Mouse (Mus musculus) CH12.LX (cell line): ENCODE measurements around the gene Dzip1l. TPM values are rescaled to one million over a fixed set of nuclear protein-coding genes. Genes with fewer than 3 reads are reported as not detected.

Source experiments
- DNase-seq: peaks from one replicate; pipeline ENCODE4 v3.0.0-alpha.2; 2013; ENCODE audit errors: extremely low read depth
- H3K27ac ChIP-seq: 2 replicates; pipeline ENCODE4 v1.5.1; 2012; ENCODE audit warnings: low read depth, mild to moderate bottlenecking, control low read depth, moderate library complexity; ENCODE audit not compliant: insufficient read depth
- H3K27me3 ChIP-seq: replicated peaks from 2 replicates; pipeline ENCODE3; 2012; ENCODE audit warnings: inconsistent platforms
- H3K36me3 ChIP-seq, 2 experiments: replicated peaks in 1 of 2; 2 replicates each; pipeline versions ENCODE3 to v1.6.1; 2012; ENCODE audit warnings: inconsistent platforms in 1 of 2, low read length in 1 of 2, mild to moderate bottlenecking in 1 of 2, mixed read lengths in 1 of 2, moderate library complexity in 1 of 2; ENCODE audit not compliant: control insufficient read depth in 1 of 2, insufficient read depth in 1 of 2
- H3K4me1 ChIP-seq, 2 experiments: 2 replicates each; pipeline ENCODE4 v1.6.1; 2012; ENCODE audit warnings: inconsistent platforms in 1 of 2, moderate library complexity in 1 of 2; ENCODE audit not compliant: insufficient read depth in 2 of 2, control insufficient read depth in 1 of 2
- H3K4me2 ChIP-seq: 2 replicates; pipeline ENCODE4 v1.6.1; 2012; ENCODE audit warnings: low read depth, mild to moderate bottlenecking, control low read depth; ENCODE audit not compliant: poor library complexity, insufficient read depth, severe bottlenecking
- H3K4me3 ChIP-seq, 3 experiments: fragments of 150-350 bp in 1 of 3; sonication (generic) in 1 of 3; replicated peaks in 1 of 3; 2 replicates each; pipeline versions ENCODE3 to v1.5.1; 2011 to 2012; ENCODE audit warnings: low read depth in 2 of 3, low read length in 2 of 3, mild to moderate bottlenecking in 2 of 3, moderate library complexity in 2 of 3, control low read depth in 1 of 3, improper control_type of control experiment in 1 of 3, inconsistent platforms in 1 of 3, mixed read lengths in 1 of 3; ENCODE audit not compliant: poor library complexity in 1 of 3
- H3K79me2 ChIP-seq: replicated peaks from 2 replicates; pipeline ENCODE4 v1.6.1; 2012; ENCODE audit warnings: mild to moderate bottlenecking, moderate library complexity; ENCODE audit not compliant: control insufficient read depth, poor library complexity, insufficient read depth, severe bottlenecking; ENCODE audit errors: extremely low read depth
- H3K9ac ChIP-seq: 2 replicates; pipeline ENCODE4 v1.6.1; 2012; ENCODE audit warnings: low read depth, mild to moderate bottlenecking, control low read depth, moderate library complexity; ENCODE audit not compliant: insufficient read depth
- H3K9me3 ChIP-seq: replicated peaks from 2 replicates; pipeline ENCODE3; 2012; ENCODE audit warnings: low read length, inconsistent platforms, mixed read lengths
- CHD2 ChIP-seq: IDR thresholded peaks from 2 replicates; pipeline ENCODE4 v1.6.1; 2011; ENCODE audit warnings: low read length, improper control_type of control experiment
- CTCF ChIP-seq, 2 experiments: IDR thresholded peaks in 1 of 2; conservative IDR thresholded peaks in 1 of 2; 2 replicates each; pipeline ENCODE4 v1.5.1; 2011 to 2012; ENCODE audit warnings: low read depth in 2 of 2, low read length in 2 of 2, improper control_type of control experiment in 1 of 2, inconsistent platforms in 1 of 2, mild to moderate bottlenecking in 1 of 2, moderate library complexity in 1 of 2
- ELF1 ChIP-seq: IDR thresholded peaks from 2 replicates; pipeline ENCODE4 v1.6.1; 2014; ENCODE audit warnings: low read depth, mild to moderate bottlenecking, inconsistent platforms, low read length, improper control_type of control experiment
- ETS1 ChIP-seq: conservative IDR thresholded peaks from 2 replicates; pipeline ENCODE4 v1.6.1; 2012; ENCODE audit warnings: low read depth, mild to moderate bottlenecking, inconsistent platforms, low read length, improper control_type of control experiment, moderate library complexity
- HCFC1 ChIP-seq: IDR thresholded peaks from 2 replicates; pipeline ENCODE4 v1.6.1; 2012; ENCODE audit warnings: low read depth, mild to moderate bottlenecking, inconsistent platforms, low read length, improper control_type of control experiment
- KAT2A ChIP-seq: IDR thresholded peaks from 2 replicates; pipeline ENCODE4 v1.6.1; 2012; ENCODE audit warnings: low read length, improper control_type of control experiment, inconsistent platforms; ENCODE audit not compliant: insufficient replicate concordance
- MAFK ChIP-seq: IDR thresholded peaks from 2 replicates; pipeline ENCODE4 v1.6.1; 2011; ENCODE audit warnings: low read length, improper control_type of control experiment; ENCODE audit not compliant: insufficient replicate concordance
- MAX ChIP-seq: IDR thresholded peaks from 2 replicates; pipeline ENCODE4 v1.6.1; 2011; ENCODE audit warnings: low read length, improper control_type of control experiment
- MEF2A ChIP-seq: IDR thresholded peaks from 2 replicates; pipeline ENCODE4 v1.6.1; 2014; ENCODE audit warnings: low read depth, mild to moderate bottlenecking, inconsistent platforms, low read length, improper control_type of control experiment, borderline replicate concordance
- MXI1 ChIP-seq: IDR thresholded peaks from 2 replicates; pipeline ENCODE4 v1.6.1; 2011; ENCODE audit warnings: mild to moderate bottlenecking, low read depth, low read length, improper control_type of control experiment
- NRF1 ChIP-seq: IDR thresholded peaks from 2 replicates; pipeline ENCODE4 v1.6.1; 2014; ENCODE audit warnings: low read depth, mild to moderate bottlenecking, inconsistent platforms, low read length, improper control_type of control experiment, moderate library complexity
- POLR2A ChIP-seq: IDR thresholded peaks from 2 replicates; pipeline ENCODE4 v1.6.1; 2011; ENCODE audit warnings: low read depth, mild to moderate bottlenecking, improper control_type of control experiment, low read length
- POLR2AphosphoS2 ChIP-seq: IDR thresholded peaks from 2 replicates; pipeline ENCODE4 v1.6.1; 2011; ENCODE audit warnings: low read depth, low read length, improper control_type of control experiment
- RAD21 ChIP-seq: IDR thresholded peaks from 2 replicates; pipeline ENCODE4 v1.6.1; 2011; ENCODE audit warnings: low read depth, mild to moderate bottlenecking, low read length, improper control_type of control experiment, moderate library complexity
- SIN3A ChIP-seq: IDR thresholded peaks from 2 replicates; pipeline ENCODE4 v1.6.1; 2012; ENCODE audit warnings: low read length, improper control_type of control experiment, inconsistent platforms
- SMC3 ChIP-seq: IDR thresholded peaks from 2 replicates; pipeline ENCODE4 v1.6.1; 2011; ENCODE audit warnings: low read depth, low read length, improper control_type of control experiment
- TCF12 ChIP-seq: IDR thresholded peaks from 2 replicates; pipeline ENCODE4 v1.6.1; 2014; ENCODE audit warnings: low read depth, mild to moderate bottlenecking, inconsistent platforms, low read length, improper control_type of control experiment
- USF2 ChIP-seq: conservative IDR thresholded peaks from 2 replicates; pipeline ENCODE4 v1.6.1; 2011; ENCODE audit warnings: low read depth, low read length, improper control_type of control experiment
- ZMIZ1 ChIP-seq: IDR thresholded peaks from 2 replicates; pipeline ENCODE4 v1.6.1; 2012; ENCODE audit warnings: low read depth, mild to moderate bottlenecking, inconsistent platforms, low read length, improper control_type of control experiment
- ZNF384 ChIP-seq: IDR thresholded peaks from 2 replicates; pipeline ENCODE4 v1.6.1; 2012; ENCODE audit warnings: low read depth, low read length, improper control_type of control experiment, inconsistent platforms
- dilution Hi-C: fragments of 300-500 bp; cut with MboI; formaldehyde crosslinking; loops from 2 replicates; pipeline ENCODE4 v1.14.3; 2020; ENCODE audit warnings: low sequenced_read_pairs; ENCODE audit not compliant: extremely low pct_unique_long_range_greater_than_20kb, extremely low pct_ligation_motif_present
- in situ Hi-C: fragments of 300-500 bp; cut with MboI; formaldehyde crosslinking; loops from 3 replicates; pipeline ENCODE4 v1.14.3; 2019; ENCODE audit warnings: low sequenced_read_pairs, low pct_ligation_motif_present, low pct_unique_long_range_greater_than_20kb, mixed read lengths
- polyA plus RNA-seq: library from polyadenylated mRNA; unstranded; fragments of >175 nt; gene quantifications from 2 replicates; pipeline ENCODE4 v1.2.1, GENCODE M21; 2012; ENCODE audit warnings: low read depth; ENCODE audit not compliant: insufficient read length
- total RNA-seq, 2 experiments: library from RNA; depleted of rRNA; stranded (reverse); fragments of 300-350 nt in 1 of 2; fragments of >200 nt in 1 of 2; gene quantifications; 2 replicates each; pipeline ENCODE4 v1.2.3; 2012 to 2014

Dzip1l gene
- total and polyA plus RNA-seq, 3 experiments, result not detected

DNA sequence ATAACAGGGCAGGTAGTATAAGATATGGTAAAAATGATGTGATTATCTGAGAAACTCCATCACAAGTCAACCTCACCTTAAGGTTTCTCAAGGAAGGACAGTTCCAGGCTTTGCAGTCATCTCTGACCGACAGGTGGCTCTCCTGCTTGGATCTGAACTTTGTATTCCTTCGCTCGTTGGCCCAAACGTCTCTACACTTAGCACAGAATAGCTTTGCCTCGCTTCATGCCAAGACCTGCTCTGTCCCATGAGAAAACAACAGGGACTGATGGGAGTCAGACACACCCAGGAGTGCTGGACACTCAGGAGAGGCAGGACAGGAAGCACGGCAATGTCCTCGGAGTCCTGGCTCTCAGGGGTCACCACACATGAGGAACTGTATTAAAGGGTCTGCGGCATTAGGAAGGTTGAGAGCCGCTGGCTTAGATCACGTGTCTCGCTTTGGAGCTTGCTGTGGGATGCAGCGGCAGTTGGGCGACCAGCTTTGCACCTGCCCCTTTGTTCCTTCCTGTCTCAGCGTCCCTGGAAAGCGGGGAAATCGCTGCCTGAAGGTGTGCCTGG is 32.4 kb downstream of the Dzip1l start:
- dilution Hi-C loops, result no loop called here

DNA sequence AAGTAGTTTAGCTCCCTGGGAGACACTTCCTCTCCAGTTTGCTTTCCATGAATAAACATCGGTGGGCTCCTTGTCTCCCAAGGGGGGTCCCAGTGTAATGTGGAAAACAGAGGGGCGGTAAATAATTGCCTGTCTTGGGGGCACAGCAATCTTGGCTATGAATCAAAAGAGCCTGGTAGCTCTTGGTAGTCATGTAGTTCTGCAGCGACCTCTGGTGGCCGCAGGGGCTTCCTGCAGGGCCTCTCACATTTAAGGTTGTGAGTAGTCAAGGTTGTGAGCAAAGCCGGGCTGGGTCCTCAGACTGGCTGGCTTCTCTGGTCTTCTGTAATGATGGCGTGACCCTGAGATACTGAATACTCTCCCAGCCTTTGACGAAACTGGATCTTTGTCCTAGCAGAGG is 33.1 kb downstream of the Dzip1l start:
- H3K9me3 ChIP-seq, result no peaks in the 10 kb centered on the region
- dilution Hi-C loops (no loop called here), in situ Hi-C loops (loop anchor here (10.0 kb wide), 1 partner anchor 208 kb away; the partner anchor contains the start of gene Nme9)
- H3K79me2 ChIP-seq, result no peaks in the 10 kb centered on the region
- no peaks in the 10 kb centered on the region for H3K36me3 ChIP-seq
- no peak overlapping the region for H3K4me3 ChIP-seq
- peak; percentile 70 for DNase-seq
- no peak overlapping the region for H3K27ac ChIP-seq
- H3K4me2 ChIP-seq, result no peak overlapping the region
- TF ChIP-seq USF2, result no peak
- TF ChIP-seq CTCF (conservative IDR thresholded peaks at IDR 0.05 in 1 of 2, IDR thresholded peaks at IDR 0.05 in 1 of 2; ENCODE audit: low read depth in 2 of 2, low read length in 2 of 2), result peak; percentile 71 to 77
- peak; percentile 46 for TF ChIP-seq SMC3
- TF ChIP-seq RAD21, result peak; percentile 66
- TF ChIP-seq ELF1, result no peak
- TF ChIP-seq CHD2, result no peak
- TF ChIP-seq, all 38 proteins: peak for 3
- Histone ChIP-seq H3K27me3 (peaks cover 23% of the 10 kb centered on the region), H3K4me1 (peaks cover 0 to 5% of the 10 kb centered on the region in 2 experiments; a peak in 1 of 4 replicates), H3K9ac (no peak overlapping the region)

More for the DNA sequence above, 32.4 kb downstream of the Dzip1l start:
- H3K4me1 ChIP-seq, result peaks cover 0 to 5% of the 10 kb centered on the region in 2 experiments; a peak in 1 of 4 replicates
- H3K36me3 ChIP-seq, result no peaks in the 10 kb centered on the region
- no peak overlapping the region for H3K9ac ChIP-seq
- H3K27me3 ChIP-seq, result peaks cover 26% of the 10 kb centered on the region
- H3K79me2 ChIP-seq, result no peaks in the 10 kb centered on the region
- in situ Hi-C loops, result loop anchor here (10.0 kb wide), 1 partner anchor 207 kb away; the partner anchor contains the start of gene Nme9
- no peaks in the 10 kb centered on the region for H3K9me3 ChIP-seq
- H3K27ac ChIP-seq, result no peak overlapping the region
- H3K4me2 ChIP-seq, result no peak overlapping the region
- TF ChIP-seq MEF2A, result no peak
- no peak for TF ChIP-seq TCF12
- no peak for TF ChIP-seq MAX
- TF ChIP-seq ETS1, result no peak
- TF ChIP-seq MAFK, result no peak
- no peak for TF ChIP-seq ZMIZ1
- TF ChIP-seq NRF1, result no peak
- no peak overlapping the region for H3K4me3 ChIP-seq
- DNase-seq, result no peak

DNA sequence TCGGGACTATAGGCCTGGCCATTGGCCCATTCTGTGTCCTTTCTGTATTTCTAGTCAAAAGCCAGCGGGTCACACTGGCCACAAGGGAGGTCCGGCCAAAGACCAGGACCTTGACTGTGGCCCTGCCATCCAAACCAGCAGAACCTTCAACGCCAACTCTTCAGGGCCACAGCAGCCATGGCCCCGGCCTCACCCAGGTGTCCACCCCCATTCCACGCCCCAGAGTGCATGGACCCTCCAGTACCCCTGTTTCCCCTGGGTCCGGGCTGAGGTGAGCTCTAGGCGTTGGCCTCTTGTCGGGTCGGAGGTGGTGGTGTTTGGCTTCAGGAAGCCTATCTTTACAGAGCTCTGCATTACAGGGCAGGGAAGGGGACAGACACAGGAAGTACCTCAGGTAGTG is 33.6 kb downstream of the Dzip1l start:
- TF ChIP-seq SIN3A (no peak), HCFC1 (no peak), ELF1 (no peak), MXI1 (no peak), POLR2AphosphoS2 (no peak), MEF2A (no peak), POLR2A (no peak), SMC3 (no peak), KAT2A (no peak), ZNF384 (no peak), RAD21 (no peak)
- H3K9ac ChIP-seq, result no peak overlapping the region
- H3K27me3 ChIP-seq, result peaks cover 23% of the 10 kb centered on the region
- H3K27ac ChIP-seq, result no peak overlapping the region
- DNase-seq, result no peak
- no peaks in the 10 kb centered on the region for H3K79me2 ChIP-seq
- no peak overlapping the region for H3K4me2 ChIP-seq
- in situ Hi-C loops (loop anchor here (10.0 kb wide), 1 partner anchor 208 kb away; the partner anchor contains the start of gene Nme9), dilution Hi-C loops (no loop called here)
- no peaks in the 10 kb centered on the region for H3K36me3 ChIP-seq
- no peaks in the 10 kb centered on the region for H3K9me3 ChIP-seq
- no peak overlapping the region for H3K4me3 ChIP-seq
- H3K4me1 ChIP-seq, result peaks cover 0 to 5% of the 10 kb centered on the region in 2 experiments; a peak in 1 of 4 replicates
